Mouse (Mus musculus): ENCODE data around the gene Il21r. TPM values are rescaled to one million over a fixed set of nuclear protein-coding genes. Genes with fewer than 3 reads are reported as not detected.

Gene Il21r
- total RNA-seq, 2 experiments from 2014 or later = 1.1 to 1.3 TPM

GRCm38 (mm10) chr7:125638376-125638775 is 35.1 kb downstream of the Il21r start:
- no peak for DNase-seq (ENCODE audit: low spot score in 2 of 2)

- DNase-seq (ENCODE audit: low spot score in 2 of 2) = peak; percentile 72 to 78
These were observed 35.7 kb downstream of the Il21r start for GRCm38 (mm10) chr7:125638870-125639386.

GRCm38 (mm10) chr7:125643880-125644279 is 40.7 kb downstream of the Il21r start:
- DNase-seq (ENCODE audit: low spot score in 2 of 2) = no peak

- no peak for DNase-seq (ENCODE audit: low spot score in 2 of 2)
These were observed 42.2 kb downstream of the Il21r start for GRCm38 (mm10) chr7:125645413-125645812.

GRCm38 (mm10) chr7:125649013-125649412 is 45.8 kb downstream of the Il21r start:
- DNase-seq (ENCODE audit: low spot score in 2 of 2) = no peak

- DNase-seq (ENCODE audit: low spot score in 2 of 2) = no peak
These were observed 54.3 kb downstream of the Il21r start for GRCm38 (mm10) chr7:125657511-125657910.

- no peak for DNase-seq (ENCODE audit: low spot score in 2 of 2)
These were observed 60.4 kb downstream of the Il21r start for GRCm38 (mm10) chr7:125663654-125664053.

- no peak for DNase-seq (ENCODE audit: low spot score in 2 of 2)
These were observed 67.6 kb downstream of the Il21r start for GRCm38 (mm10) chr7:125670865-125671264.

- no peak for DNase-seq (ENCODE audit: low spot score in 2 of 2)
These were observed 68.2 kb downstream of the Il21r start for GRCm38 (mm10) chr7:125671396-125671795.

GRCm38 (mm10) chr7:125674916-125675315 is 71.7 kb downstream of the Il21r start:
- DNase-seq (ENCODE audit: low spot score in 2 of 2) = peak; percentile 28 to 70

GRCm38 (mm10) chr7:125678756-125679155 is 75.5 kb downstream of the Il21r start:
- no peak for DNase-seq (ENCODE audit: low spot score in 2 of 2)

GRCm38 (mm10) chr7:125679936-125680335 is 76.7 kb downstream of the Il21r start:
- DNase-seq (ENCODE audit: low spot score in 2 of 2) = no peak

Other genes starting within 250 kb of the Il21r start
- 1 to 10 TPM; 3.2 to 4.8 TPM for gene Kdm8, start 158.8 kb upstream of the Il21r start, total RNA-seq (2021)
- 10 to 100 TPM; 14.2 to 15.9 TPM for gene Nsmce1, start 111.8 kb upstream of the Il21r start, total RNA-seq (2021)
- 1 to 10 TPM; 4.0 to 4.7 TPM for gene Il4ra, start 51.3 kb upstream of the Il21r start, total RNA-seq (2021)
- 100 to 1,000 TPM; 102 to 107 TPM for gene Gtf3c1, start 104.4 kb downstream of the Il21r start, total RNA-seq (2021)
- gene D430042O09Rik, start 104.5 kb downstream of the Il21r start, total RNA-seq (2021) = 10 to 100 TPM; 28.4 to 29.5 TPM

Measured in layer of hippocampus, adult 18-20 months (tissue).